Mouse (Mus musculus): ENCODE results near the gene Kank3. TPM values are rescaled to one million over a fixed set of nuclear protein-coding genes. Genes with fewer than 3 reads are reported as not detected.

Gene Kank3
- total and polyA plus RNA-seq, 2 experiments from 2014 or later: 19.8 to 46.2 TPM

DNA sequence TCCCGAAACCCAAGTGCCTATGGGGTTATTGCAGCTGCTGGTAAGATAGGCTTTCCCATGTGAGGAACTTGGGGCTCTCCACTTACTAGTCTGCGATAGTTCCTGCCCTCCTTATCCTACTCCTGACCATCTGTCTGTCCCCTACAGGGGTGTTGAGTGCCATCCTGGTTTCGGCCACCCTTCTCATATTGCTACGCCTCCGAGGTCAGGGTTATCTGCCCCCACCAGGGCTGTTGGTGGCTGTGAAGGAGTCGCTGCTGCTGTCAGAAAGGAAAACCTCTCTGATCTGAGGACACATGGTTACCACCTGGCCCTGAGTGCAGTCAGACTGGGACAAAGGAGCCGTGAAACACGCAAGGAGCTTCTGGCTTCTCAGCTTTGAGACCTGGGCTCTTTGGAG is 37.8 kb downstream of the Kank3 start:
- 93% methylated on average over 8 of the region's 8 CpGs for WGBS
- H3K27me3 ChIP-seq (ENCODE audit: insufficient read depth, low read length): no peaks in the 10 kb centered on the region
- H3K4me3 ChIP-seq (ENCODE audit: low read depth, low read length): no peak overlapping the region
- H3K4me2 ChIP-seq (ENCODE audit: low read depth, low read length, poor library complexity, severe bottlenecking): no peak overlapping the region
- peaks cover 8% of the 10 kb centered on the region for H3K4me1 ChIP-seq (ENCODE audit: insufficient read depth, low read length)
- H3K27ac ChIP-seq (ENCODE audit: low read depth, low read length): no peak overlapping the region
- no peak for TF ChIP-seq CTCF (IDR thresholded peaks at IDR 0.05)
- DNase-seq (ENCODE audit: low spot score): no peak
- peaks cover 14% of the 10 kb centered on the region for H3K36me3 ChIP-seq (ENCODE audit: insufficient read depth, low read length)
- ATAC-seq (ENCODE audit: low FRiP score): no peak
- H3K9ac ChIP-seq (replicated peaks; ENCODE audit: low read length, poor library complexity, severe bottlenecking): no peak overlapping the region
- H3K9me3 ChIP-seq (ENCODE audit: low read length): no peaks in the 10 kb centered on the region

DNA sequence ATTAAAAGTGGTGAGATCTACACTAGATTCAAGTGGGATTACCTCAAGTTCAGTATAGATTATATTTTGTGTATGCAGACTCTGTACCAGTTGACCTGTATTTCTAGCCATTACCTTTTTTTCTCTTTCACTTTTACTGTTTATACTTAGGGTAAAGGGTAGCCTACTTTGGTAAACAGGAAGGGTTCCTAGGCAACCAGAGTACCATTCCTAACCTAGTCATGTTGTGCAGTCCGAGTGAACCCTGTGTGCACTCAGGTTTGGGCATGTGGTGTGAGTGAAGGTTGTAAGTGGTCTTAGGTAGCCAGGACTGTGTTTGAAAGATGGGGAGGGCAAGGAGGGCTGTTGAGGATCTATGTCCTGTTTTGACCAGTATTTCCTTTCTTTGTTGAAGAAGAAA is 41.0 kb downstream of the Kank3 start:
- Histone ChIP-seq H3K27me3 (ENCODE audit: insufficient read depth, low read length) (no peaks in the 10 kb centered on the region), H3K4me2 (ENCODE audit: low read depth, low read length, poor library complexity, severe bottlenecking) (no peak overlapping the region), H3K4me3 (ENCODE audit: low read depth, low read length) (no peak overlapping the region), H3K27ac (ENCODE audit: low read depth, low read length) (no peak overlapping the region), H3K36me3 (ENCODE audit: insufficient read depth, low read length) (peaks cover 14% of the 10 kb centered on the region), H3K9me3 (ENCODE audit: low read length) (no peaks in the 10 kb centered on the region), H3K9ac (replicated peaks; ENCODE audit: low read length, poor library complexity, severe bottlenecking) (no peak overlapping the region), H3K4me1 (ENCODE audit: insufficient read depth, low read length) (no peaks in the 10 kb centered on the region)
- DNase-seq (ENCODE audit: low spot score) (no peak), ATAC-seq (ENCODE audit: low FRiP score) (no peak)
- no peak for TF ChIP-seq CTCF (IDR thresholded peaks at IDR 0.05)
- WGBS: 86% methylated on average over 1 of the region's 1 CpGs

DNA sequence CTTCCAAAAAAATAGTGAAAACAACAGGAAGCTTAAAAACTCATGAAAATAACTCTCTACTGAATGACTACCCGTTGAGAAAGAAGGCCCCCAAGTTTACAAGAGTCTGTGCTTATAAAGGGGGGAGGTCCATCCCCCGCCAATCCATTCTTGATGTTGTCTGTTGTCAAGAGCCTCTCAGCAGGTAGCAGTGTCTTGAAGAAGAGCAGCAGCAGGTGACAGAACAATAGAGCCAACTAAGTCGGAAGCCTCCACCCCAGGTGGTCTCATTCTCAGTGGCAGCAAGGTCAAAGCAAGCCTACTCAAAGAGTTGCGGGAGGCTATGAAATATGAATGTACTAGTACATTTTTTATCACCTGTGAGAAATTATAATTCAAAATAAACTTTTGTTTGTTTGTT is 47.5 kb downstream of the Kank3 start:
- Histone ChIP-seq H3K4me3 (ENCODE audit: low read depth, low read length) (no peak overlapping the region), H3K9me3 (ENCODE audit: low read length) (no peaks in the 10 kb centered on the region), H3K4me2 (ENCODE audit: low read depth, low read length, poor library complexity, severe bottlenecking) (no peak overlapping the region), H3K27me3 (ENCODE audit: insufficient read depth, low read length) (no peaks in the 10 kb centered on the region), H3K27ac (ENCODE audit: low read depth, low read length) (no peak overlapping the region), H3K9ac (replicated peaks; ENCODE audit: low read length, poor library complexity, severe bottlenecking) (no peak overlapping the region), H3K36me3 (ENCODE audit: insufficient read depth, low read length) (no peaks in the 10 kb centered on the region), H3K4me1 (ENCODE audit: insufficient read depth, low read length) (no peaks in the 10 kb centered on the region)
- 64% methylated on average over 4 of the region's 4 CpGs for WGBS
- DNase-seq (ENCODE audit: low spot score): no peak
- no peak for TF ChIP-seq CTCF (IDR thresholded peaks at IDR 0.05)
- ATAC-seq (ENCODE audit: low FRiP score): no peak

DNA sequence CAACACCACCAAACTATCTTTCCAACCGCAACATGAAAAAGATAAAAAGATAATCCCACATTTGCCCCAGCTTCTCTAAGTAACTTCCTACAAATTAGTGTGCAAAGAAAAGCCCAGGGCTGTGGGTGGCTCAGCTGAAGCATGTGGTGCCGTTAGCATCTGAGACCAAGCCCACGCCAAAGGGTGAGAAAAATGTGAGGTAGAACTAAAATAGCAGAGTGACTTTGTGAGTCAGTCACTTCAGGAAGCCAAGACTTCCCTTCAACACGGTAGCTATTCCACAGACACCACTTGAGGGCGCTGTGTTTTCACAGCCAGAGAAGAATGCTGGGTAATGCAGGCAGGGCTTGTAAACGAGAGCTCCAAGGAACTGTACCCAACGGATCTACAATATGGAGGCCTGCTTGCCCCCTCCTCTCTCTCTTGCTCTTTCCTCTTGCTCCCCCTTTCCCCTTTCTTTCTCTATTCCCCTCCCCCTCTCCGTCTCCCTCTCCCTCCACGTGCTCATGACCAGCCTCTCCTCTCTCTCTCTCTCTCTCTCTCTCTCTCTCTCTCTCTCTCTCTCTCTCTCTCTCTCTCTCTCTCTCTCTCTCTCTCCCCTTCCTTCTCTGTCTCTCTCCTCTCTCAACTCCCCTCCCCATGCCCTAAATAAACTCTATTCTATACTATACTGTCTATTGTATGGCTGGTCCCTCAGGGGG is 55.2 kb downstream of the Kank3 start:
- H3K27me3 ChIP-seq (ENCODE audit: insufficient read depth, low read length): no peaks in the 10 kb centered on the region
- 33% methylated on average over 9 of the region's 9 CpGs for WGBS
- ATAC-seq (ENCODE audit: low FRiP score) (no peak), DNase-seq (ENCODE audit: low spot score) (peak; percentile 15)
- no peak overlapping the region for H3K27ac ChIP-seq (ENCODE audit: low read depth, low read length)
- no peak overlapping the region for H3K4me2 ChIP-seq (ENCODE audit: low read depth, low read length, poor library complexity, severe bottlenecking)
- no peak overlapping the region for H3K9ac ChIP-seq (replicated peaks; ENCODE audit: low read length, poor library complexity, severe bottlenecking)
- no peaks in the 10 kb centered on the region for H3K36me3 ChIP-seq (ENCODE audit: insufficient read depth, low read length)
- TF ChIP-seq CTCF (IDR thresholded peaks at IDR 0.05): peak; percentile 44
- no peaks in the 10 kb centered on the region for H3K4me1 ChIP-seq (ENCODE audit: insufficient read depth, low read length)
- H3K4me3 ChIP-seq (ENCODE audit: low read depth, low read length): no peak overlapping the region
- no peaks in the 10 kb centered on the region for H3K9me3 ChIP-seq (ENCODE audit: low read length)

Other genes starting within 250 kb of the Kank3 start
- 43.8 and 58.8 TPM in 2 replicates for gene Zfp414, start 181.4 kb upstream of the Kank3 start, total RNA-seq (2014; rRNA removed)
- 89.1 and 96.0 TPM in 2 replicates for gene Zfp414, start 181.4 kb upstream of the Kank3 start, polyA plus RNA-seq (2015; fragmentation: Nextera tagmentation; extraction: Ambion mirVana)
- gene Pram1, start 172.5 kb upstream of the Kank3 start, total RNA-seq (2014; rRNA removed): not detected in 2 replicates
- 0.41 TPM in 1 of 2 replicates, not detected in the other for gene Pram1, start 172.5 kb upstream of the Kank3 start, polyA plus RNA-seq (2015; fragmentation: Nextera tagmentation; extraction: Ambion mirVana)
- 48.7 and 58.1 TPM in 2 replicates for gene Hnrnpm, start 123.7 kb upstream of the Kank3 start, total RNA-seq (2014; rRNA removed)
- 113 and 124 TPM in 2 replicates for gene Hnrnpm, start 123.7 kb upstream of the Kank3 start, polyA plus RNA-seq (2015; fragmentation: Nextera tagmentation; extraction: Ambion mirVana)
- 90.1 and 100 TPM in 2 replicates for gene March2, start 91.8 kb upstream of the Kank3 start, total RNA-seq (2014; rRNA removed)
- 65.2 and 65.9 TPM in 2 replicates for gene March2, start 91.8 kb upstream of the Kank3 start, polyA plus RNA-seq (2015; fragmentation: Nextera tagmentation; extraction: Ambion mirVana)
- gene Rab11b, start 50.0 kb upstream of the Kank3 start, total RNA-seq (2014; rRNA removed): 120 and 158 TPM in 2 replicates
- 607 and 619 TPM in 2 replicates for gene Rab11b, start 50.0 kb upstream of the Kank3 start, polyA plus RNA-seq (2015; fragmentation: Nextera tagmentation; extraction: Ambion mirVana)
- gene Angptl4, start 28.7 kb upstream of the Kank3 start, total RNA-seq (2014; rRNA removed): 21.4 and 22.5 TPM in 2 replicates
- gene Angptl4, start 28.7 kb upstream of the Kank3 start, polyA plus RNA-seq (2015; fragmentation: Nextera tagmentation; extraction: Ambion mirVana): 27.5 and 33.5 TPM in 2 replicates
- gene Rps28, start 14.0 kb downstream of the Kank3 start, total RNA-seq (2014; rRNA removed): 348 and 379 TPM in 2 replicates
- gene Rps28, start 14.0 kb downstream of the Kank3 start, polyA plus RNA-seq (2015; fragmentation: Nextera tagmentation; extraction: Ambion mirVana): 513 and 564 TPM in 2 replicates
- gene Ndufa7, start 14.1 kb downstream of the Kank3 start, total RNA-seq (2014; rRNA removed): 211 and 345 TPM in 2 replicates
- 501 and 560 TPM in 2 replicates for gene Ndufa7, start 14.1 kb downstream of the Kank3 start, polyA plus RNA-seq (2015; fragmentation: Nextera tagmentation; extraction: Ambion mirVana)
- 24.4 and 26.7 TPM in 2 replicates for gene Cd320, start 32.6 kb downstream of the Kank3 start, total RNA-seq (2014; rRNA removed)
- gene Cd320, start 32.6 kb downstream of the Kank3 start, polyA plus RNA-seq (2015; fragmentation: Nextera tagmentation; extraction: Ambion mirVana): 46.8 and 50.0 TPM in 2 replicates
- gene Gm7029, start 63.3 kb downstream of the Kank3 start, total RNA-seq (2014; rRNA removed): not detected in 2 replicates
- gene Gm7029, start 63.3 kb downstream of the Kank3 start, polyA plus RNA-seq (2015; fragmentation: Nextera tagmentation; extraction: Ambion mirVana): not detected in 2 replicates
- 4.3 and 5.0 TPM in 2 replicates for gene Kifc1, start 80.1 kb downstream of the Kank3 start, total RNA-seq (2014; rRNA removed)
- gene Kifc1, start 80.1 kb downstream of the Kank3 start, polyA plus RNA-seq (2015; fragmentation: Nextera tagmentation; extraction: Ambion mirVana): 1.4 and 2.2 TPM in 2 replicates
- gene Platr17, start 94.6 kb downstream of the Kank3 start, total RNA-seq (2014; rRNA removed): 0.22 and 0.33 TPM in 2 replicates
- gene Platr17, start 94.6 kb downstream of the Kank3 start, polyA plus RNA-seq (2015; fragmentation: Nextera tagmentation; extraction: Ambion mirVana): 1.4 and 1.5 TPM in 2 replicates
- gene Daxx, start 98.9 kb downstream of the Kank3 start, total RNA-seq (2014; rRNA removed): 52.3 and 55.7 TPM in 2 replicates
- gene Daxx, start 98.9 kb downstream of the Kank3 start, polyA plus RNA-seq (2015; fragmentation: Nextera tagmentation; extraction: Ambion mirVana): 42.9 and 44.3 TPM in 2 replicates
- gene Tapbp, start 105.4 kb downstream of the Kank3 start, total RNA-seq (2014; rRNA removed): 41.4 and 44.4 TPM in 2 replicates
- gene Tapbp, start 105.4 kb downstream of the Kank3 start, polyA plus RNA-seq (2015; fragmentation: Nextera tagmentation; extraction: Ambion mirVana): 29.0 and 29.1 TPM in 2 replicates
- gene Zbtb22, start 105.4 kb downstream of the Kank3 start, total RNA-seq (2014; rRNA removed): 44.3 and 50.9 TPM in 2 replicates
- 18.5 and 18.6 TPM in 2 replicates for gene Zbtb22, start 105.4 kb downstream of the Kank3 start, polyA plus RNA-seq (2015; fragmentation: Nextera tagmentation; extraction: Ambion mirVana)
- gene Rgl2, start 119.0 kb downstream of the Kank3 start, total RNA-seq (2014; rRNA removed): 81.8 and 83.0 TPM in 2 replicates
- gene Rgl2, start 119.0 kb downstream of the Kank3 start, polyA plus RNA-seq (2015; fragmentation: Nextera tagmentation; extraction: Ambion mirVana): 33.1 and 38.2 TPM in 2 replicates
- gene Pfdn6, start 129.8 kb downstream of the Kank3 start, total RNA-seq (2014; rRNA removed): 47.9 and 60.9 TPM in 2 replicates
- 170 and 185 TPM in 2 replicates for gene Pfdn6, start 129.8 kb downstream of the Kank3 start, polyA plus RNA-seq (2015; fragmentation: Nextera tagmentation; extraction: Ambion mirVana)
- 14.3 and 15.7 TPM in 2 replicates for gene Wdr46, start 130.1 kb downstream of the Kank3 start, total RNA-seq (2014; rRNA removed)
- 14.6 and 17.3 TPM in 2 replicates for gene Wdr46, start 130.1 kb downstream of the Kank3 start, polyA plus RNA-seq (2015; fragmentation: Nextera tagmentation; extraction: Ambion mirVana)
- 8.6 and 14.1 TPM in 2 replicates for gene B3galt4, start 141.0 kb downstream of the Kank3 start, total RNA-seq (2014; rRNA removed)
- 11.1 and 14.0 TPM in 2 replicates for gene B3galt4, start 141.0 kb downstream of the Kank3 start, polyA plus RNA-seq (2015; fragmentation: Nextera tagmentation; extraction: Ambion mirVana)
- gene Vps52, start 145.3 kb downstream of the Kank3 start, total RNA-seq (2014; rRNA removed): 39.5 and 46.1 TPM in 2 replicates
- 65.8 and 68.6 TPM in 2 replicates for gene Vps52, start 145.3 kb downstream of the Kank3 start, polyA plus RNA-seq (2015; fragmentation: Nextera tagmentation; extraction: Ambion mirVana)
- gene Rps18, start 145.5 kb downstream of the Kank3 start, total RNA-seq (2014; rRNA removed): 742 and 975 TPM in 2 replicates
- 751 and 769 TPM in 2 replicates for gene Rps18, start 145.5 kb downstream of the Kank3 start, polyA plus RNA-seq (2015; fragmentation: Nextera tagmentation; extraction: Ambion mirVana)
- gene H2-K1, start 189.8 kb downstream of the Kank3 start, total RNA-seq (2014; rRNA removed): 19.0 and 21.2 TPM in 2 replicates
- gene H2-K1, start 189.8 kb downstream of the Kank3 start, polyA plus RNA-seq (2015; fragmentation: Nextera tagmentation; extraction: Ambion mirVana): 17.0 and 22.2 TPM in 2 replicates
- gene Ring1, start 214.2 kb downstream of the Kank3 start, total RNA-seq (2014; rRNA removed): 19.5 and 23.4 TPM in 2 replicates
- 17.3 and 19.5 TPM in 2 replicates for gene Ring1, start 214.2 kb downstream of the Kank3 start, polyA plus RNA-seq (2015; fragmentation: Nextera tagmentation; extraction: Ambion mirVana)
- gene H2-Ke6, start 217.5 kb downstream of the Kank3 start, total RNA-seq (2014; rRNA removed): 58.4 and 67.6 TPM in 2 replicates
- 53.6 and 54.7 TPM in 2 replicates for gene H2-Ke6, start 217.5 kb downstream of the Kank3 start, polyA plus RNA-seq (2015; fragmentation: Nextera tagmentation; extraction: Ambion mirVana)
- 170 and 229 TPM in 2 replicates for gene Slc39a7, start 221.2 kb downstream of the Kank3 start, total RNA-seq (2014; rRNA removed)
- gene Slc39a7, start 221.2 kb downstream of the Kank3 start, polyA plus RNA-seq (2015; fragmentation: Nextera tagmentation; extraction: Ambion mirVana): 152 and 156 TPM in 2 replicates
- 53.6 and 61.2 TPM in 2 replicates for gene Rxrb, start 221.3 kb downstream of the Kank3 start, total RNA-seq (2014; rRNA removed)
- 52.7 and 53.7 TPM in 2 replicates for gene Rxrb, start 221.3 kb downstream of the Kank3 start, polyA plus RNA-seq (2015; fragmentation: Nextera tagmentation; extraction: Ambion mirVana)
- gene Col11a2, start 228.9 kb downstream of the Kank3 start, total RNA-seq (2014; rRNA removed): 17.9 and 24.3 TPM in 2 replicates
- 4.1 and 4.6 TPM in 2 replicates for gene Col11a2, start 228.9 kb downstream of the Kank3 start, polyA plus RNA-seq (2015; fragmentation: Nextera tagmentation; extraction: Ambion mirVana)